Mouse (Mus musculus) midbrain, embryonic 10.5 days (tissue): ENCODE results near the gene Gpr158. TPM values are rescaled to one million over a fixed set of nuclear protein-coding genes. Genes with fewer than 3 reads are reported as not detected.
"Not testable (repeated sequence)": the region's sequence is repeated elsewhere in the genome, so short reads cannot be mapped to it uniquely, and the experiment has no call there.

Source experiments
- DNase-seq: peaks from one replicate; pipeline ENCODE4 v3.0.0-alpha.2; 2017; ENCODE audit warnings: low spot score
- H3K27ac ChIP-seq: fragments of 300-500 bp; sonication (generic); replicated peaks from 2 replicates; pipeline ENCODE4 v1.5.1; 2016; ENCODE audit warnings: mild to moderate bottlenecking
- H3K27me3 ChIP-seq: fragments of 300-500 bp; sonication (generic); 2 replicates; pipeline ENCODE4 v1.6.1; 2016; ENCODE audit warnings: low read depth, mild to moderate bottlenecking; ENCODE audit not compliant: poor library complexity, severe bottlenecking
- H3K36me3 ChIP-seq: fragments of 300-500 bp; sonication (generic); 2 replicates; pipeline ENCODE4 v1.6.1; 2016; ENCODE audit warnings: mild to moderate bottlenecking, moderate library complexity
- H3K4me1 ChIP-seq: fragments of 300-500 bp; sonication (generic); 2 replicates; pipeline ENCODE4 v1.6.1; 2016
- H3K4me3 ChIP-seq: fragments of 300-500 bp; sonication (generic); 2 replicates; pipeline ENCODE4 v1.5.1; 2016; ENCODE audit warnings: mild to moderate bottlenecking, moderate library complexity
- H3K9me3 ChIP-seq: fragments of 300-500 bp; sonication (generic); replicated peaks from 2 replicates; pipeline ENCODE4 v1.6.1; 2016; ENCODE audit warnings: mild to moderate bottlenecking
- WGBS: fragments of 180-500 bp; shearing (Covaris S2); methylation state at CpG from one replicate; pipeline ENCODE4 v1.1.7; 2016; 5-methylcytosine and 5-hydroxymethylcytosine counted together
- polyA plus RNA-seq: library from polyadenylated mRNA; unstranded; fragments of >200 nt; fragmentation: Nextera tagmentation; extraction: Ambion mirVana; gene quantifications from 2 replicates; pipeline ENCODE4 v1.2.1, GENCODE M21; 2016

The Gpr158 gene
- polyA plus RNA-seq, 1 experiment from 2014 or later = 0.16 TPM

- 82% methylated on average over 6 of the region's 6 CpGs for WGBS
- no peak for DNase-seq
- no peak overlapping the region for H3K4me3 ChIP-seq
- H3K4me1 ChIP-seq = no peaks in the 10 kb centered on the region
- H3K27ac ChIP-seq = no peak overlapping the region
- no peaks in the 10 kb centered on the region for H3K36me3 ChIP-seq
- H3K9me3 ChIP-seq = no peaks in the 10 kb centered on the region
- H3K27me3 ChIP-seq = no peaks in the 10 kb centered on the region
These were observed 63.8 kb downstream of the Gpr158 start for GRCm38 (mm10) chr2:21431182-21431581.

- no peak overlapping the region for H3K27ac ChIP-seq
- 83% methylated on average over 3 of the region's 3 CpGs for WGBS
- no peaks in the 10 kb centered on the region for H3K27me3 ChIP-seq
- H3K36me3 ChIP-seq = no peaks in the 10 kb centered on the region
- DNase-seq = no peak
- H3K4me3 ChIP-seq = no peak overlapping the region
- no peaks in the 10 kb centered on the region for H3K4me1 ChIP-seq
- H3K9me3 ChIP-seq = no peaks in the 10 kb centered on the region
These were observed 72.3 kb downstream of the Gpr158 start for GRCm38 (mm10) chr2:21439626-21440025.

- not testable (repeated sequence) for H3K9me3 ChIP-seq, DNase-seq, H3K4me3 ChIP-seq, H3K27ac ChIP-seq, H3K4me1 ChIP-seq, H3K36me3 ChIP-seq, H3K27me3 ChIP-seq
- whole genome bisulfite sequencing = 84% methylated on average over 4 of the region's 4 CpGs
These were observed 93.3 kb downstream of the Gpr158 start for GRCm38 (mm10) chr2:21460606-21461005.

- no peaks in the 10 kb centered on the region for H3K36me3 ChIP-seq
- no peaks in the 10 kb centered on the region for H3K9me3 ChIP-seq
- no peaks in the 10 kb centered on the region for H3K4me1 ChIP-seq
- no peak overlapping the region for H3K27ac ChIP-seq
- no peaks in the 10 kb centered on the region for H3K27me3 ChIP-seq
- 92% methylated on average over 2 of the region's 2 CpGs for WGBS
- H3K4me3 ChIP-seq = no peak overlapping the region
- DNase-seq = no peak
These were observed 107.6 kb downstream of the Gpr158 start for GRCm38 (mm10) chr2:21474957-21475356.

GRCm38 (mm10) chr2:21496881-21497280 lies 129.5 kb downstream of the Gpr158 start:
- no peaks in the 10 kb centered on the region for H3K36me3 ChIP-seq
- WGBS = 75% methylated on average over 3 of the region's 3 CpGs
- no peaks in the 10 kb centered on the region for H3K27me3 ChIP-seq
- no peak overlapping the region for H3K27ac ChIP-seq
- no peaks in the 10 kb centered on the region for H3K4me1 ChIP-seq
- H3K9me3 ChIP-seq = no peaks in the 10 kb centered on the region; the same call in 1 of the 2 replicates
- DNase-seq = no peak
- H3K4me3 ChIP-seq = no peak overlapping the region

GRCm38 (mm10) chr2:21497965-21498364 lies 130.6 kb downstream of the Gpr158 start:
- Histone ChIP-seq H3K36me3 (no peaks in the 10 kb centered on the region), H3K27ac (no peak overlapping the region), H3K4me3 (no peak overlapping the region), H3K27me3 (no peaks in the 10 kb centered on the region), H3K9me3 (no peaks in the 10 kb centered on the region; the same call in 1 of the 2 replicates), H3K4me1 (no peaks in the 10 kb centered on the region)
- no peak for DNase-seq
- WGBS = 85% methylated on average over 1 of the region's 1 CpGs

GRCm38 (mm10) chr2:21499399-21499798 lies 132.1 kb downstream of the Gpr158 start:
- 75% methylated on average over 2 of the region's 2 CpGs for WGBS
- H3K36me3 ChIP-seq = no peaks in the 10 kb centered on the region
- H3K4me3 ChIP-seq = no peak overlapping the region
- no peaks in the 10 kb centered on the region for H3K9me3 ChIP-seq
- no peak overlapping the region for H3K27ac ChIP-seq
- H3K27me3 ChIP-seq = no peaks in the 10 kb centered on the region
- H3K4me1 ChIP-seq = no peaks in the 10 kb centered on the region
- DNase-seq = no peak

GRCm38 (mm10) chr2:21507449-21507848 lies 140.1 kb downstream of the Gpr158 start:
- 67% methylated on average over 1 of the region's 1 CpGs for WGBS
- no peak overlapping the region for H3K4me3 ChIP-seq

GRCm38 (mm10) chr2:21530750-21531149 lies 163.4 kb downstream of the Gpr158 start:
- no peaks in the 10 kb centered on the region for H3K36me3 ChIP-seq
- no peak overlapping the region for H3K4me3 ChIP-seq
- H3K27ac ChIP-seq = no peak overlapping the region

More at GRCm38 (mm10) chr2:21507449-21507848, 140.1 kb downstream of the Gpr158 start:
- no peak for DNase-seq
- Histone ChIP-seq H3K4me1 (no peaks in the 10 kb centered on the region), H3K9me3 (no peaks in the 10 kb centered on the region), H3K36me3 (no peaks in the 10 kb centered on the region), H3K27me3 (no peaks in the 10 kb centered on the region), H3K27ac (no peak overlapping the region)

GRCm38 (mm10) chr2:21619180-21619579 lies 251.8 kb downstream of the Gpr158 start:
- H3K27ac ChIP-seq = no peak overlapping the region
- no peaks in the 10 kb centered on the region for H3K36me3 ChIP-seq
- no peaks in the 10 kb centered on the region for H3K9me3 ChIP-seq
- 86% methylated on average over 6 of the region's 6 CpGs for WGBS
- no peaks in the 10 kb centered on the region for H3K27me3 ChIP-seq
- H3K4me1 ChIP-seq = no peaks in the 10 kb centered on the region
- DNase-seq = no peak
- no peak overlapping the region for H3K4me3 ChIP-seq

More at GRCm38 (mm10) chr2:21530750-21531149, 163.4 kb downstream of the Gpr158 start:
- DNase-seq = no peak
- Histone ChIP-seq H3K9me3 (no peaks in the 10 kb centered on the region), H3K4me1 (no peaks in the 10 kb centered on the region), H3K27me3 (no peaks in the 10 kb centered on the region)

GRCm38 (mm10) chr2:21632136-21632535 lies 264.8 kb downstream of the Gpr158 start:
- no peak for DNase-seq

GRCm38 (mm10) chr2:21665721-21666120 lies 298.4 kb downstream of the Gpr158 start:
- H3K27me3 ChIP-seq = no peaks in the 10 kb centered on the region
- no peaks in the 10 kb centered on the region for H3K36me3 ChIP-seq
- no peak for DNase-seq
- H3K9me3 ChIP-seq = no peaks in the 10 kb centered on the region
- 86% methylated on average over 4 of the region's 4 CpGs for WGBS
- H3K27ac ChIP-seq = no peak overlapping the region
- H3K4me3 ChIP-seq = no peak overlapping the region
- no peaks in the 10 kb centered on the region for H3K4me1 ChIP-seq

More at GRCm38 (mm10) chr2:21632136-21632535, 264.8 kb downstream of the Gpr158 start:
- no peak overlapping the region for H3K4me3 ChIP-seq
- no peaks in the 10 kb centered on the region for H3K9me3 ChIP-seq
- H3K4me1 ChIP-seq = peaks cover 7% of the 10 kb centered on the region; the same call in 1 of the 2 replicates
- 90% methylated on average over 1 of the region's 1 CpGs for WGBS
- H3K27ac ChIP-seq = no peak overlapping the region
- no peaks in the 10 kb centered on the region for H3K27me3 ChIP-seq
- H3K36me3 ChIP-seq = no peaks in the 10 kb centered on the region

GRCm38 (mm10) chr2:21676084-21676838 lies 308.9 kb downstream of the Gpr158 start:
- no peak for DNase-seq
- no peaks in the 10 kb centered on the region for H3K27me3 ChIP-seq
- H3K4me1 ChIP-seq = no peaks in the 10 kb centered on the region
- 87% methylated on average over 4 of the region's 4 CpGs for WGBS
- no peaks in the 10 kb centered on the region for H3K36me3 ChIP-seq
- no peak overlapping the region for H3K4me3 ChIP-seq
- H3K9me3 ChIP-seq = no peaks in the 10 kb centered on the region
- no peak overlapping the region for H3K27ac ChIP-seq
